Mouse (Mus musculus): ENCODE results near the gene Gm17304.

Gm17304 gene

GRCm38 (mm10) chr5:106608798-106609197, at the start of gene Gm17304:
Gm17304 (plus strand) TSS chr5:106609098.
- DNase-seq (ENCODE audit: low read depth): no peak

- DNase-seq (ENCODE audit: low read depth): no peak
Observed at GRCm38 (mm10) chr5:106560631-106561498, 48.0 kb upstream of the Gm17304 start.

- no peak for DNase-seq (ENCODE audit: low read depth)
Observed at GRCm38 (mm10) chr5:106561499-106561822, 47.4 kb upstream of the Gm17304 start.

GRCm38 (mm10) chr5:106566025-106566424, 42.9 kb upstream of the Gm17304 start:
- no peak for DNase-seq (ENCODE audit: low read depth)

- DNase-seq (ENCODE audit: low read depth): no peak
Observed at GRCm38 (mm10) chr5:106573742-106574559, 34.9 kb upstream of the Gm17304 start.

GRCm38 (mm10) chr5:106574560-106574946, 34.3 kb upstream of the Gm17304 start:
- peak; percentile 68 for DNase-seq (ENCODE audit: low read depth)

- DNase-seq (ENCODE audit: low read depth): no peak
Observed at GRCm38 (mm10) chr5:106575098-106575497, 33.8 kb upstream of the Gm17304 start.

- DNase-seq (ENCODE audit: low read depth): no peak
Observed at GRCm38 (mm10) chr5:106577237-106577888, 31.5 kb upstream of the Gm17304 start.

GRCm38 (mm10) chr5:106580943-106581342, 28.0 kb upstream of the Gm17304 start:
- DNase-seq (ENCODE audit: low read depth): no peak

GRCm38 (mm10) chr5:106589006-106589405, 19.9 kb upstream of the Gm17304 start:
- no peak for DNase-seq (ENCODE audit: low read depth)

GRCm38 (mm10) chr5:106589670-106590069, 19.2 kb upstream of the Gm17304 start:
- DNase-seq (ENCODE audit: low read depth): no peak

GRCm38 (mm10) chr5:106590686-106591085, 18.2 kb upstream of the Gm17304 start:
- DNase-seq (ENCODE audit: low read depth): no peak

GRCm38 (mm10) chr5:106594388-106594787, 14.5 kb upstream of the Gm17304 start:
- no peak for DNase-seq (ENCODE audit: low read depth)

- no peak for DNase-seq (ENCODE audit: low read depth)
Observed at GRCm38 (mm10) chr5:106597472-106597871, 11.4 kb upstream of the Gm17304 start.

GRCm38 (mm10) chr5:106599482-106599881, 9.4 kb upstream of the Gm17304 start:
- DNase-seq (ENCODE audit: low read depth): no peak

GRCm38 (mm10) chr5:106604381-106604780, 4.5 kb upstream of the Gm17304 start:
- DNase-seq (ENCODE audit: low read depth): no peak

GRCm38 (mm10) chr5:106605096-106605495, 3.8 kb upstream of the Gm17304 start:
- DNase-seq (ENCODE audit: low read depth): no peak

- DNase-seq (ENCODE audit: low read depth): no peak
Observed at GRCm38 (mm10) chr5:106607081-106607480, 1.8 kb upstream of the Gm17304 start.

- no peak for DNase-seq (ENCODE audit: low read depth)
Observed at GRCm38 (mm10) chr5:106612151-106612550, 3.3 kb downstream of the Gm17304 start.

GRCm38 (mm10) chr5:106614570-106614969, 5.7 kb downstream of the Gm17304 start:
- DNase-seq (ENCODE audit: low read depth): no peak

- DNase-seq (ENCODE audit: low read depth): no peak
Observed at GRCm38 (mm10) chr5:106615006-106615405, 6.1 kb downstream of the Gm17304 start.

- no peak for DNase-seq (ENCODE audit: low read depth)
Observed at GRCm38 (mm10) chr5:106620446-106620845, 11.5 kb downstream of the Gm17304 start.

- DNase-seq (ENCODE audit: low read depth): no peak
Observed at GRCm38 (mm10) chr5:106622193-106622592, 13.3 kb downstream of the Gm17304 start.

All from naive thymus-derived CD4-positive, alpha-beta T cell, adult 2 months (primary cell).